Mouse (Mus musculus): Measurements from ENCODE around the gene Olfr329-ps.
"Not testable (repeated sequence)": the region's sequence is repeated elsewhere in the genome, so short reads cannot be mapped to it uniquely, and the experiment has no call there.

Gene Olfr329-ps

GRCm38 (mm10) chr11:58546322-58546721, at the start of gene Olfr329-ps:
TSS of gene Olfr329-ps (minus strand) at chr11:58546422.
- DNase-seq (ENCODE audit: low read depth, low spot score), result no peak

DNA sequence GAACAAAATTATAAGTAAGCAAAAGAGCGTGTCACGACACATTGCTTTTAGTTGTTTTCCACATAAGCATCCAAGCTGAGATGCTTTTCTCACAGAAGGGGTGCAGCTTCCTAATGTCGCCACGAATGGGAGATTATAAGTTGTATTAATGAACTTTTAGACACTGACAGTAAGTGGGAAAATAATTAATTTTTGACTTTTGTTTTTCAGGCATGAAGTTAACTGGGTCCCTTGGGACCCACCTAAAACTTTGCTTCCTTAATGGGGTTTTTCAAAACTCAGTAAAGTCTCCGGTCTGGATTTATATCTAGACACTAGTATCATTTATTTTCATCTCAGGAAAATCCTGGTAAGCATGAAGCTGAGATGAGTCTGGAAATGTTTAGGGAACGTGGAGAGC, 48.6 kb upstream of the Olfr329-ps start, which contains the start of gene Olfr324:
Gene Olfr324 (plus strand): TSS at position 301 of the 400 bp plus-strand sequence.
- DNase-seq (ENCODE audit: low read depth, low spot score), result no peak

GRCm38 (mm10) chr11:58588620-58589250, 42.5 kb upstream of the Olfr329-ps start:
- DNase-seq (ENCODE audit: low read depth, low spot score), result no peak

DNA sequence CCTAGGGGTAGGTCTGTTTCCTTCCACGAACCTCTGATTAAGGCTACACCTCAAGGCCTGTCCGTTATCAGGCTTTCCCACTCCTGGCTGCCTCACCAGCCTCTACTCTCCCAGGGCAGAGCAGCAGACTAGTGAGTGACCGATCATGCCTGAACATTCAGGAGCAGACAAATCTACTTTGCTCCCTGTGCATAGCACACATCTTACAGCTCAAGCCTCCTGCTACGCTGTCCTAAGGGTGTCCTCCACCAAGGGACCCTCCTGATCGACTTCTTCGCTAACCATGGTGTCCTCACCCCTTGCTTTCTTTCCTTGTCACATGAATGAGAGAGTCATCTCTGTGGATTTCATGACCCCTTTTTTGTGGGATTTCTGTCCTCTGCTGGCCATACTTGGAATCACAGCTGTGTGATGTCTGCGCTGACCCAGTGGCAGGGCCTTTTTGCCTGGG, 41.7 kb upstream of the Olfr329-ps start:
- DNase-seq (ENCODE audit: low read depth, low spot score), result peak; percentile 4

DNA sequence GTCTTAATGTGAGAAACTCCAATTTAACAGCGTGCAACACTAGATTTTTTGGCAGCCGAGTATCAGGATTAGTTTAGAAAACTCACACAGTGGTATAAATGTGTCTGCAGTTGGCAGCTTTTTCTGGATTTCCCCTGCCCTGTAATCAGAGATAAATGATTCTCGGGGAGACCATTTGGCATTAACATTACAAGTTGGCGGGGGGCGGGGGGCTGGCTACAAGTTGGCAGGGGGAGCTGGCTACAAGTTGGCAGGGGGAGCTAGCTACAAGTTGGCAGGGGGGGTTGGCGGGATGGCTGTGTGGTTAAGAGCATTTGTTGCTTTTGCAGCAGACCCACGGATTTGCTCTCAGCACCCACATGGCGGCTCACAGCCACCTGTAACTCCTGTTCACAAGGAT, 32.4 kb upstream of the Olfr329-ps start:
- no peak for DNase-seq (ENCODE audit: low read depth, low spot score)

- DNase-seq (ENCODE audit: low read depth, low spot score), result no peak
These were observed 31.2 kb upstream of the Olfr329-ps start, which contains the start of gene Olfr325 for GRCm38 (mm10) chr11:58577430-58577829. TSS of gene Olfr325 (plus strand) at chr11:58577730.

DNA sequence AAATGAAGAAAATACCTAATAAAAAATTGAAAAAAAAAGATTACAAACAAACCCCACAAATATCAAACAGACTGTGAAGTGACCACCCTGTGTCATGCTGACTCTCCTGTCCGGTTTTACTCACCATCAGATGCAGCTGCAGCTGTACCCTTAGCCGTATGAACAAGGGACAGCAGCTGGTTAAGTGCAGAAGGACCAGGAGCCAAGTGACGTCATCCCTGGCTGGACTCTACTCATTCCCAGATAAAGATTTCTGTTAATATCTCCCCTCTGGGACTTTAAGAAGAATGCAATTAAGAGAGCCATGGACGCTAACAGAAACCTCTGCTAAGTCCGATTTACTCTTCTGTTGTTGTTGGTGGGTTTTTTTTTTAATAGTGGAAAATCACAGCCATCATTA, 24.2 kb upstream of the Olfr329-ps start, which contains the start of gene Olfr224:
Gene Olfr224 (minus strand): TSS at position 149 of the 400 bp plus-strand sequence.
- no peak for DNase-seq (ENCODE audit: low read depth, low spot score)

- no peak for DNase-seq (ENCODE audit: low read depth, low spot score)
These were observed 9.3 kb upstream of the Olfr329-ps start, which contains the start of gene Olfr328 for GRCm38 (mm10) chr11:58555536-58555935. TSS of gene Olfr328 (minus strand) at chr11:58555636.

- not testable (repeated sequence) for DNase-seq (ENCODE audit: low read depth, low spot score)
These were observed 11.5 kb downstream of the Olfr329-ps start, which contains the start of gene Olfr330 for GRCm38 (mm10) chr11:58534736-58535135. TSS of gene Olfr330 (minus strand) at chr11:58534836.

GRCm38 (mm10) chr11:58519756-58520155, 26.5 kb downstream of the Olfr329-ps start:
- DNase-seq (ENCODE audit: low read depth, low spot score), result not testable (repeated sequence)

DNA sequence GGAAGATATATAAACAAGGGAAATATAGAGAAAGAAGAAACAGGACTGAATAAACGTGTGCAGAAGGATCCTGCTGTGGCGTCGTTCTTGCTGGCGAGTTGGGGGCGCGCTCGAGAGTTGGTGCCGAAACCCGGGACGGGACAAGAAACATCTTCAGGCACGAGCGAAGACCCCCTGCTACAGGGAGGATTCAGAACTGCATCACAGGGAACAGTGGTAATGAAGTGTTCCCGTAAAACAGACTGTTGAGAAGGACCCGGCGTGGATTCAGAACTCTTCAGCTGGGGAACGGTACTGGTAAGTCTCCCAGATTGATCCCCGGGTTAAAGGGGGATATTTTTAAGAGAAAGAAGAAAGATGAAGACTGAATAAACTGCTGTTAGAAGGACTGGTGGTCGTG, 27.3 kb downstream of the Olfr329-ps start:
- DNase-seq (ENCODE audit: low read depth, low spot score), result not testable (repeated sequence)

DNA sequence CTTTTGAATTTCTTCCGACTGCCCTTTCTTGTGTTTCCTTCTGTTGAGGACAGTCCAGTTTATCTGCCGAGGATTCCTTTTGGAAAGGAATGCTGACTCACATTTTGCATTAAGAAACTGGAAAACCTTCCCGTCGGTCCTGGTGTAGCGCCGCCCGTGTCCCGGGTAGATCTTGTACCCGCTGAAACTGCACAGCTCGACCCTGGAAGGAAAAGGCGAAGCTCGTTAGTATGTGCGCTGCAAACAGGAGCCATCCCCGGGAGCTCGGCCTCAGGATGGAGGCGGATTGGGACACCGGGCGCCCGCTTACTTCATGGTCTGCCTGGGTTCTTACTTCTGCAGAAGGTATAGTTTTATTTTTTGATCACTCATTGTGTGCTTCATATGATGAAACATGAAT, 37.2 kb downstream of the Olfr329-ps start:
- DNase-seq (ENCODE audit: low read depth, low spot score), result not testable (repeated sequence)

- not testable (repeated sequence) for DNase-seq (ENCODE audit: low read depth, low spot score)
These were observed 43.8 kb downstream of the Olfr329-ps start, which contains the start of gene Olfr331 for GRCm38 (mm10) chr11:58502472-58502871. TSS of gene Olfr331 (minus strand) at chr11:58502572.

DNA sequence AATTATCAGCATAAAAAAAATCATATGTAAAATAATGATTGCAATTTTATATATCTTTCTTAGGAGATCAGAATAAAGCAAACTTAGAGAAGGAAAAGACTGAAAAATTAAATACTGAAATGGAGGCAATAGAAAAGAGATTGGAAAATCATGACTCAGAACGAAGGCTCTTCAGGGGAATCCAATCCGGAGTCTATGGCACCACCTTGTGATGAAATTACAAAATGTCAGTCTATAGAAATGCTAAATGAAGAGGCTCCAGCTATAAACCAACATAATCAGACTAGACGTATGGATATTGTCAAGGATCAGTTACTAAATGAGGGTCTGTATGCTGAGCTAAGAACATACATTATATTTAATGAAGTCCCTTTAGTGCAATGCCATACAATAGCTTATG, 46.9 kb downstream of the Olfr329-ps start:
- DNase-seq (ENCODE audit: low read depth, low spot score), result peak; percentile 1

GRCm38 (mm10) chr11:58498761-58499160, 47.5 kb downstream of the Olfr329-ps start:
- DNase-seq (ENCODE audit: low read depth, low spot score), result no peak

GRCm38 (mm10) chr11:58492455-58492854, 53.8 kb downstream of the Olfr329-ps start, which contains the start of gene Olfr332:
TSS of gene Olfr332 (minus strand) at chr11:58492555.
- no peak for DNase-seq (ENCODE audit: low read depth, low spot score)
